Mouse (Mus musculus): ENCODE results near the gene Sfmbt1.

GRCm38 (mm10) chr14:30828635-30829460 is 114.2 kb downstream of the Sfmbt1 start:
- TF ChIP-seq CTCF (IDR thresholded peaks at IDR 0.05; ENCODE audit: borderline replicate concordance, insufficient read depth, low read depth, low read length) (no peak), POLR2A (IDR thresholded peaks at IDR 0.05; ENCODE audit: borderline replicate concordance, insufficient read depth, low read length) (no peak)

Measured in cerebellum, adult 2 months (tissue).